Mouse (Mus musculus) adrenal gland (tissue): ENCODE results near the gene AU018091.
"Not testable (repeated sequence)": the region's sequence is repeated elsewhere in the genome, so short reads cannot be mapped to it uniquely, and the experiment has no call there.

Experiments
- intact Hi-C: fragments of 180-260 bp; cut with DNase I; formaldehyde crosslinking; loops from one replicate; pipeline ENCODE4 v1.15.1; 2025
- microRNA-seq, 2 experiments: library from miRNA; unstranded; fragments of <30 nt; microRNA quantifications; one replicate each; pipeline ENCODE4; 2019

AU018091 gene

GRCm38 (mm10) chr7:3168296-3168695 is 707 bp downstream of the AU018091 start:
- intact Hi-C loops: no loop called here

GRCm38 (mm10) chr7:3166270-3166669 is 2.7 kb downstream of the AU018091 start:
- intact Hi-C loops: no loop called here

- intact Hi-C loops: no loop called here
Measured at GRCm38 (mm10) chr7:3164991-3165390, 4.0 kb downstream of the AU018091 start.

- intact Hi-C loops: no loop called here
Measured at GRCm38 (mm10) chr7:3164381-3164780, 4.6 kb downstream of the AU018091 start.

GRCm38 (mm10) chr7:3150376-3150775 is 18.6 kb downstream of the AU018091 start:
- intact Hi-C loops: no loop called here

- intact Hi-C loops: no loop called here
Measured at GRCm38 (mm10) chr7:3146072-3146471, 22.9 kb downstream of the AU018091 start.

GRCm38 (mm10) chr7:3143329-3143728 is 25.7 kb downstream of the AU018091 start:
- intact Hi-C loops: no loop called here

GRCm38 (mm10) chr7:3135606-3136005 is 33.4 kb downstream of the AU018091 start:
- intact Hi-C loops: no loop called here

GRCm38 (mm10) chr7:3134654-3135053 is 34.3 kb downstream of the AU018091 start:
- intact Hi-C loops: no loop called here

- intact Hi-C loops: no loop called here
Measured at GRCm38 (mm10) chr7:3130342-3130741, 38.7 kb downstream of the AU018091 start.

GRCm38 (mm10) chr7:3128564-3128963 is 40.4 kb downstream of the AU018091 start:
- intact Hi-C loops: not testable (repeated sequence)

- intact Hi-C loops: not testable (repeated sequence)
Measured at GRCm38 (mm10) chr7:3111193-3111592, 57.8 kb downstream of the AU018091 start.

GRCm38 (mm10) chr7:3106516-3107077 is 62.4 kb downstream of the AU018091 start:
- intact Hi-C loops: not testable (repeated sequence)

Small RNAs within 50 kb of the gene (microRNA-seq; reads per million reads assigned to microRNA genes)
- gene Mir290a (0 reads per million in 2 experiments), gene Mir290b (0 reads per million in 2 experiments), gene Mir291a (0.11 to 0.25 reads per million in 2 experiments), gene Mir292 (0 reads per million in 2 experiments), gene Mir292b (0 reads per million in 2 experiments)
